Mouse (Mus musculus) lung, postnatal 0 days (tissue): ENCODE results near the gene Setd5.

Experiments used
- CTCF ChIP-seq: IDR thresholded peaks from 2 replicates; pipeline ENCODE4 v1.5.1; 2016; ENCODE audit warnings: antibody characterized with exemption, mild to moderate bottlenecking
- EP300 ChIP-seq: IDR thresholded peaks from 2 replicates; pipeline ENCODE4 v1.6.1; 2016; ENCODE audit warnings: antibody characterized with exemption, mild to moderate bottlenecking, control low read depth

DNA sequence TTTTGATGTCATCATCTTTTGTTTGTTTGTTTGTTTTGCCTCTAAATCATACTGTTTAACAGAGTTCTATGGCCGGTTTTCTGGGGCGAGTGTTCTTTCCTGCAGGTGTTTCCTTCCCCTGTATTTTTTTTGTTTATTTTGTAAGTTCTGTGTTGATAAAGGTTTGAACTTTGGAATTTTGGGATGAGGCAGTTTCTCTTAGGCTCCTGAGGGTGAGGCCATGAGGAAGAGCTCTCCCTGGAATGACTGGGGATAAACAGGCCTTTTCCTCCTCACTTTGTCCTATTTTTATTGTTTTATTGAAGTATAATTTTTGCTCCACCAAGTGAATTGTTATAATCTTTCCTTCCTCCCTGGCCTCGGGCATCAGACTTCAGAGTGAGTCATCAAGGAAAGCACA lies 24.2 kb upstream of the Setd5 start:
- TF ChIP-seq CTCF, result no peak
- TF ChIP-seq EP300, result no peak
